Mouse (Mus musculus) layer of hippocampus, adult 8-10 months (tissue): ENCODE measurements at regions not wholly inside any gene's neighbourhood (a gene's known extent, or its start where the extent isn't known, plus 50 kb on each side); places are given as distances from the start of the nearest gene placed in this dataset.

Experiments used
- DNase-seq, 2 experiments: peaks; one replicate each; pipeline ENCODE4 v3.0.0; 2022; ENCODE audit warnings: low spot score in 2 of 2

- DNase-seq, result no peak
Observed at GRCm38 (mm10) chr12:45929001-45929759, 854.7 kb upstream of the Stxbp6 start.
